Mouse (Mus musculus) v-Abl transformed pro-B cells (cell line): ENCODE data around the gene Snap47.

Experiments used
- in situ Hi-C, 2 experiments: fragments of 400-800 bp; cut with MboI; formaldehyde crosslinking; loops; one replicate each; pipeline ENCODE4 v1.15.1; 2025; ENCODE audit not compliant: unreplicated experiment in 2 of 2

Snap47 gene

DNA sequence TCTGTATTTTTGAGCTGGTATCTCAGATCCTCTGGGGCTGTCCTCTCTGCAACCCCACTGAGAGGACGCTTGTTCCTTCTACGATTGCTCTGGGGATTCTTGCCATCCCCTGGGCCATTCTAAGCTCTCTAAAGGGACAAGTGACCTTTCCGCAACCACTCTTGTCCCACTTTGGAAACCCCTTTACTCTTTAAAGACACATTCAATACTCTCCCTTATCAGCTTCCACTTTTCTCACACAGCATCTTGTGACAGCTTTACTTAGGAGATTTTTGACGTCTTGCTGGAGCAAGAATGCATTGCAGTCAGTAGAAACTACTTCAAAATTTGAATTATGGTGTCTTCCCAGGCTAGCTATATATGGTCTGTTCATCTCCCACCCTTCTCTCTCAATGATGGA is at the start of gene Snap47:
Snap47 (minus strand) TSS at position 101 of the 400 bp plus-strand sequence.
- in situ Hi-C loops: no loop called here

DNA sequence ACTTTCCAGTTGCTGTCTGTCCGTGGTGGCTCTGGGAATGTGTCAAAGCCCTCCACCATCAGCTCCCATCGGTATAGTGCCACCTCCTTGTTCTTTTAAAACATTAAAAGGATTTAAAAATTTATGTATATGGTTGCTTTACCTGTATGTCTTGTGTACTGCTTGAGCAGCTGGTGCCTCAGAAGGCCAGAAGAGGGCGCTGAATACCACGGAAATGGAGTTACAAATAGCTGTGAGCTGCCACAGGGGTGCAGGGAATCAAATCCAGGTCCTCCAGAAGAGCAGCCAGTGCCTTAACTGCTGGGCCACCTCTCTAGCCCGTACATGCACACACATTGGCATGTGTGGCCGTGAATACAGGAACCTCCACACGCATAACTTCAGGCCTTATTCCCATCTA is 46.8 kb upstream of the Snap47 start:
- in situ Hi-C loops: loop anchor here in 1 of 2 experiments (25.0 kb wide), 1 partner anchor 535 kb away; the partner anchor contains the start of genes Hist3h2a and Trim17

- in situ Hi-C loops: loop anchor here in 1 of 2 experiments (25.0 kb wide), 1 partner anchor 534 kb away; the partner anchor contains the start of genes Hist3h2a and Trim17
Observed at GRCm38 (mm10) chr11:59496672-59497310, 45.8 kb upstream of the Snap47 start.

- in situ Hi-C loops: loop anchor here in 1 of 2 experiments (25.0 kb wide), 1 partner anchor 524 kb away; the partner anchor contains the start of genes Hist3h2a and Trim17
Observed at GRCm38 (mm10) chr11:59486222-59486621, 35.2 kb upstream of the Snap47 start.

DNA sequence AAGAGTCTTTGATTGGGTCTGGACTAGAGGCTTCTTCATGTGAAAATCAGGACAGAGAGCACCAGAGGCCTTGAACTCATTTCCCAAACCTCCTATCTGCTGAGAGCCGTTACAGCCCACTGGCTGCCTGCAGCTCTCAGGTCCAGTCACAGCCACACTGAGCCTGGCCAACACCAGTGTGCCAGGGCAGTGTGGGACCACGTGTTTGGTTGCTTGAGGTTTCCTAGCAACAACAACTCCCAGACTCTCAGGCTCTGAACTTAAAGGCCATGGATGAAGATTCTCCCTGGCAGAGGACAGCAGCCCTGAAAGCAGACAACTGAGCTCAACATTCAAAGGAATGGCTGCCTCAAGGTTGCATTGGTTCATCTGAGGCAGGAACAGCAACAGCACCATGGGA is 34.7 kb upstream of the Snap47 start:
- in situ Hi-C loops: loop anchor here in 1 of 2 experiments (25.0 kb wide), 1 partner anchor 523 kb away; the partner anchor contains the start of genes Hist3h2a and Trim17

DNA sequence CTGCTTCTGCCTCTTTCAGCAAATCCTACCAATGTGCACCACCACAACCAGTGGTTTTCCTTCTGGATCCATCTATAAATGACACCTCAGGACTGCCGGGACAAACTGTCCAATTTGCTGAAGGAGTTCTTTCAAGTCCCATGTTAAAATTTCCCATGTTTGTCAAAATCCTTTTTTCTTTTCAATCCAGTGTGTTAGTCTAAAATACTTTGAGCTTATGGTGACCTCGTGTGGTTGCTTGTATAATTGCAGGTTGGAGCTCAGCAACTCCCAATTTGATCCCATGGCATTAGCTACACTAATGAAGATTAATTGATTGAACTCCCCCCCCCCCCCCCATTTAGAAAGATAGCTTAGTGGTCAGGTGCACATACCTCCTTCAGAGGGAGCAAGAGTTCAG is 32.2 kb upstream of the Snap47 start:
- in situ Hi-C loops: loop anchor here (5.0 to 25.0 kb wide), 4 partner anchors 56 to 521 kb away; partner anchors contain the start of genes Hist3h2a (in 1 of the 2) and Trim17 (in 1 of the 2)

DNA sequence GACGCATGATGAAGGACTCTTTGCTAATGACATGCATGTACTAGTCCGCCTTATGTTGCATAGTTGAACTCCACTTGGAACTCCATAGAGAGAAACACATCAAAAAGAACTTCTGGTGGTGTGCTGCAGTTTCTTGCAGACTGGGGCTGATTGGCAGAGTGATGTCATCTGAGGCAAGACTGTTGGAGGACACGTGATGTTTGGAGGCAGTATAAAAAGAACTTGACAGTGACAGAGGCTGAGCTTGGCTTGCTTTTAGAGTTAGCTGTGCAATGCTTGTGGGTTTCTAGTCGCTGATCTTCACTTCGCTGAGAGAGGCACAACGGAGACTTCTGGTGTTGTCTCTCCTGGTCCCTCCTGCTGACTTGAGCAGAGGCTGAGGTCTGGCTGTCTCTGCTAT is 26.3 kb upstream of the Snap47 start:
- in situ Hi-C loops: loop anchor here in 1 of 2 experiments (25.0 kb wide), 1 partner anchor 515 kb away; the partner anchor contains the start of genes Hist3h2a and Trim17

- in situ Hi-C loops: no loop called here
Observed at GRCm38 (mm10) chr11:59472326-59472677, 21.3 kb upstream of the Snap47 start, which contains the start of gene Zfp867. Gene Zfp867, minus strand, starts transcription at chr11:59472474.

DNA sequence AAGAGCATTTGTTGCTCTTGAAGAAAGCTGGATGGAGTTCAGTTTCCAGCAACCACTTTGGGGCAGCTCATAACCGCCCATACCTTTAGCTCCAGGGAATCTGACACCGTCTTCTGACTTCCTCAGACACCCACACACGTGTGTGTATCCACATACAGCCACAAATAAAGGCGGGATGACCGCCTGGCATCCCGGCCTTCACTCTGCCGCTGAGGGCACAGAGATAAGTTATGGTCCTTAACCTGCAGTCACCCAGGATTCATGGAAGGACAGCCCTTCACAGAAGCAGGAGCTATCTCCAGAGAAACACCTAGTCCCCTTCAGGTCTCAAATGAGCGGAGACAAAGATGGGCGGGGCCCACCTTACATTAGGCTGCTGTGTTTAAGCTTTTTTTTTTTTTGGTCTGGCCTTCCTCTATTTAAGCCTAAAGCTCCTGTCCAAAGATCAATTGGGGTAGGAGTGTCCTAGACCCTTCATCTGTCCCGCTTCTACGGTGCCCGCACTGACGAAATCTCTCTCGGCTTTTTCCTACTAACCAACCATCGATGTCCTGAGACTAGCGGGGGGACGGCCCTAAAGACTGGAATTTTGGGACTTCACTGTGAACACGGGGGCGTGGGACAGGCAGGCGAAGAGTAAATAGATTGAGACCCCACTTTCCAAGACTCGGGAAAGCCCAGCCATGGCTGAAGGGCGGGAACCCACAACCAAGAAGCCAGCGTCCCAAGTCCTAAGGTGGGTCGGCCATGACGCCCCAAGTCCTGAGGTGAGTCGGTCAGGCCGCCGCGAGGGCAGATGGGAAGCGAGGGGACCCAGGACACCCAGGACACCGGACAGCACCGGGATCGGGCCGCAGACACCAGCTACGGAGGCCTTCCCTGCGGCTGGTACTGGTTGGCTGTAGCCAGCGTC is 20.7 kb upstream of the Snap47 start:
- in situ Hi-C loops: no loop called here

- in situ Hi-C loops: no loop called here
Observed at GRCm38 (mm10) chr11:59460459-59460858, 9.5 kb upstream of the Snap47 start.

DNA sequence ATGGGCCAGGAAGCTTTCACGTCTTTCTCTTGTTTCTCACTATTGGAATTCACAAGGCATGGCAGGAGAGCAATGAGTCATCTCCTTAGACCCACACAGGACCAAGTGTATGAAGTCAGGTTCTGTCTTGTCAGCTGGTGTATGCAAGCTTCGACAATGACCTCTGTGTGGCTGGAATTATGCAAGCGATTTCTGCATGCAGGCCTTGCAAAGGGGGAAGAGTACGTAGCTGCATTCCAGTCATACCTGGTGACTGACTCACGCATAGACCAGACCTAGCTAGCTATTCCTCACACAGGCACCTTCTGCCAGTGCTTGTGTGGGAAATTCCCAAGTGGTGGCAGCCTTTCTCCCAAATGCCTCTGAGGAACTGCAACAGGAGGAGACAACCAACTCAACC is 8.0 kb upstream of the Snap47 start:
- in situ Hi-C loops: no loop called here

GRCm38 (mm10) chr11:59456891-59457290 is 5.9 kb upstream of the Snap47 start:
- in situ Hi-C loops: no loop called here

- in situ Hi-C loops: no loop called here
Observed at GRCm38 (mm10) chr11:59456346-59456745, 5.4 kb upstream of the Snap47 start.

GRCm38 (mm10) chr11:59450230-59450771 is 685 bp downstream of the Snap47 start:
- in situ Hi-C loops: no loop called here

DNA sequence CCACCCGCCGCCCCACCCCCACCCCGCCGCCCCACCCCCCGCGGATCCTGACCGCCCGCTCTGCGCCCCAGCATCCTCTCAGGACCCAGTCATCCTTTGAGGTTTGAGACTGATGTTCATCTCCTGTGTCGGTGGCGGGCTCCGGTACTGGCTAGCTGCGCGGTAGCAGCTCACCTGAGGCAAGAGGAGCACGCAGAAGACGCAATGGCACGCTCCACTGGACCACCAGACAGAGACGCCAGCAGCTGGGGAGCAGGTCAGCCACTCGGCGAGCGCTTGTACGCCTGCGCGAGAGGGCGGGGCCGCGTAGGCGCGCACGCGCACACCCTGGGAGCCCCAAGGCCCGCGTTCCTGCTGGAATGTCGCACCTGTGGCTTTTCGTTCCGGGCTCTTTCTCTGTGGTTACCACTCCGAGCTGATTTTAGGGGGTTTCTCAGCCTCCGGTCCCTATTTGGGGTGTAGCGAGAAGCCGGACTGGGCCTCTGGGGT is 1.2 kb downstream of the Snap47 start, which contains the start of gene Jmjd4:
Jmjd4 (plus strand) TSS at position 305 of the 489 bp plus-strand sequence.
- in situ Hi-C loops: no loop called here

- in situ Hi-C loops: no loop called here
Observed at GRCm38 (mm10) chr11:59443102-59443501, 7.9 kb downstream of the Snap47 start.

DNA sequence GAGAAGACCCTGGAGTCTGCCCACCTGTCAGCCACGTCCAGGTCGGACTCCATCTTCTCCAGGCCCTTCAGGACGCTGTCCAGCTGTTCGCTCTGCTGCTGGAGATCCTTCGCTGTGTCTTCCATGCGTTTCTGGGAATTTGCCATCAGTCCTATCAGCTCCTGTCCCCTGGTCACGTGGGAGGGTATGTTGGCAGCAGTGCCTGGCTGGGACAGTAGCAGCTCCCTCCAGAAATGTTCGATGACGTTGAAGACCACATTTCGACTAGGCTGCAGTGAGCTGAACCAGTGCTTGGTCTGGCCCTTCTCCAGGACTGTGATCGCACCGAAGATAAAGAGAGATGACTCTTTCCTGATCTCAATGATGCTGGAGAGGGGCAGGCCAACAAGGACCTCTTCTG is 13.0 kb downstream of the Snap47 start:
- in situ Hi-C loops: no loop called here

- in situ Hi-C loops: no loop called here
Observed at GRCm38 (mm10) chr11:59432261-59432660, 18.7 kb downstream of the Snap47 start.

- in situ Hi-C loops: loop anchor here in 1 of 2 experiments (5.0 kb wide), 2 partner anchors 52 to 123 kb away; partner anchors contain the start of gene Wnt9a
Observed at GRCm38 (mm10) chr11:59429959-59430358, 21.0 kb downstream of the Snap47 start.

DNA sequence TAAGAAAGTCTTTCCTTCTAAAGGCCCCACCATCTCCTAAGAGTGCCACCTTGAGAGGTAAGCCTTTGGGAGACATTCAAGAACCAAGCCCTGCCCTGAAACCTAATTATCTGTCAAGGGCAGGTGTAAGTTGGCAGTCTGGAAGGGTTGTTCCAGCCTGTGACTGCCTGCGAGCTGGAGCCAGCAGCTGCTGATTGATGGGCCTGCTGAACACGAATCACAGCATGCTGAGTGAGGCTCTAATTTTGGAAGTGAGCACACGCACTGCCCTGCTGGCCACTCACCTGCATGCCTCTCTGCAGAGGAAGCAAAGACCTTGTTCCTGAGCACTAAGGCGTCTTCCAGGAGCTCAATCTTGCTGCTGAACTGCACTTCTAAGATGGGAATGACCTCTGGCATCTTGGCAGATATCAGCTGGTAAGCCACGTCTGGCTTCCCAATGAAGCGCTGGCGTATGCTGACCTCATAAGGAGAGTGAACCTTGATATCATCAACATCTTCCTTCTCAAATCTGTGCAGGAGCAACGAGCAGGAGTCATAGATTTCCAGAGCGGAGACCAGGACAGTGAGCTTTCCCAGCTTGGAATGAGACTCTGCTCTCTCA is 22.8 kb downstream of the Snap47 start:
- in situ Hi-C loops: loop anchor here in 1 of 2 experiments (5.0 kb wide), 2 partner anchors 54 to 121 kb away; partner anchors contain the start of gene Wnt9a
